Mouse (Mus musculus) stomach, embryonic 15.5 days (tissue): ENCODE data around the gene Ptprn. TPM values are rescaled to one million over a fixed set of nuclear protein-coding genes. Genes with fewer than 3 reads are reported as not detected.

ENCODE experiments used
- ATAC-seq: fragments of 200-750 bp; cut with Nextera tagmentation; 2 replicates; pipeline ENCODE4 v1.8.0; 2017; ENCODE audit warnings: low read depth, moderate number of reproducible peaks, moderate TSS enrichment; ENCODE audit not compliant: insufficient read depth, low FRiP score
- H3K27ac ChIP-seq: fragments of 300-500 bp; sonication (generic); 2 replicates; pipeline ENCODE4 v1.5.1; 2015; ENCODE audit warnings: mild to moderate bottlenecking, inconsistent platforms
- H3K27me3 ChIP-seq: fragments of 300-500 bp; sonication (generic); replicated peaks from 2 replicates; pipeline ENCODE4 v1.6.1; 2015; ENCODE audit warnings: inconsistent platforms
- H3K36me3 ChIP-seq: fragments of 300-500 bp; sonication (generic); 2 replicates; pipeline ENCODE4 v1.6.1; 2015; ENCODE audit warnings: inconsistent platforms
- H3K4me1 ChIP-seq: fragments of 300-500 bp; sonication (generic); 2 replicates; pipeline ENCODE4 v1.6.1; 2015; ENCODE audit warnings: inconsistent platforms
- H3K4me2 ChIP-seq: fragments of 300-500 bp; sonication (generic); 2 replicates; pipeline ENCODE4 v1.6.1; 2015; ENCODE audit warnings: mild to moderate bottlenecking, inconsistent platforms
- H3K4me3 ChIP-seq: fragments of 300-500 bp; sonication (generic); replicated peaks from 2 replicates; pipeline ENCODE4 v1.5.1; 2015; ENCODE audit warnings: inconsistent platforms
- H3K9ac ChIP-seq: fragments of 300-500 bp; sonication (generic); 2 replicates; pipeline ENCODE4 v1.6.1; 2015; ENCODE audit warnings: inconsistent platforms
- H3K9me3 ChIP-seq: fragments of 300-500 bp; sonication (generic); 2 replicates; pipeline ENCODE4 v1.6.1; 2016; ENCODE audit warnings: inconsistent platforms
- WGBS: fragments of 180-500 bp; shearing (Covaris S2); methylation state at CpG from one replicate; pipeline ENCODE4 v1.1.7; 2015; 5-methylcytosine and 5-hydroxymethylcytosine counted together
- polyA plus RNA-seq: library from polyadenylated mRNA; unstranded; fragments of >200 nt; fragmentation: Nextera tagmentation; extraction: Ambion mirVana; gene quantifications from 2 replicates; pipeline ENCODE4 v1.2.1, GENCODE M21; 2015

Ptprn gene
- polyA plus RNA-seq, 1 experiment from 2014 or later = 2.8 TPM

GRCm38 (mm10) chr1:75231664-75232152, 32.6 kb downstream of the Ptprn start, which contains the start of gene A630095N17Rik:
Gene A630095N17Rik, minus strand, starts transcription at chr1:75232102.
- 67% methylated on average over 5 of the region's 5 CpGs for WGBS
- H3K36me3 ChIP-seq = no peaks in the 10 kb centered on the region
- H3K9ac ChIP-seq = no peak within 1 kb of the TSS
- no peak within 1 kb of the TSS for H3K4me3 ChIP-seq
- no peaks in the 10 kb centered on the region for H3K27me3 ChIP-seq
- no peaks in the 10 kb centered on the region for H3K9me3 ChIP-seq
- H3K4me1 ChIP-seq = 0 out of 2 replicates have a peak, but pooled peaks cover 5% of the 10 kb centered on the region
- H3K27ac ChIP-seq = 0 out of 2 replicates have a peak within 1 kb of the TSS, but pooled peaks have one; percentile 1
- ATAC-seq = no peak
- H3K4me2 ChIP-seq = no peak within 1 kb of the TSS

GRCm38 (mm10) chr1:75231224-75231623, 33.1 kb downstream of the Ptprn start:
- no peak overlapping the region for H3K4me2 ChIP-seq
- H3K27me3 ChIP-seq = no peaks in the 10 kb centered on the region
- 71% methylated on average over 4 of the region's 4 CpGs for WGBS
- no peaks in the 10 kb centered on the region for H3K36me3 ChIP-seq
- no peak overlapping the region for H3K4me3 ChIP-seq
- 0 out of 2 replicates have a peak overlapping the region, but pooled peaks have one; percentile 1 for H3K27ac ChIP-seq
- H3K9ac ChIP-seq = no peak overlapping the region
- ATAC-seq = no peak
- H3K4me1 ChIP-seq = 0 out of 2 replicates have a peak, but pooled peaks cover 4% of the 10 kb centered on the region
- no peaks in the 10 kb centered on the region for H3K9me3 ChIP-seq

GRCm38 (mm10) chr1:75230335-75230994, 33.8 kb downstream of the Ptprn start:
- Histone ChIP-seq H3K36me3 (no peaks in the 10 kb centered on the region), H3K4me2 (no peak overlapping the region), H3K9ac (no peak overlapping the region), H3K27me3 (no peaks in the 10 kb centered on the region), H3K4me1 (0 out of 2 replicates have a peak, but pooled peaks cover 4% of the 10 kb centered on the region), H3K27ac (0 out of 2 replicates have a peak overlapping the region, but pooled peaks have one; percentile 1), H3K4me3 (no peak overlapping the region), H3K9me3 (no peaks in the 10 kb centered on the region)
- ATAC-seq = no peak; the same call in 1 of the 2 replicates
- WGBS = 64% methylated on average over 7 of the region's 7 CpGs

- Histone ChIP-seq H3K4me2 (no peak overlapping the region), H3K27me3 (no peaks in the 10 kb centered on the region), H3K4me3 (no peak overlapping the region), H3K4me1 (no peaks in the 10 kb centered on the region), H3K27ac (no peak overlapping the region), H3K36me3 (no peaks in the 10 kb centered on the region), H3K9ac (no peak overlapping the region), H3K9me3 (no peaks in the 10 kb centered on the region)
- ATAC-seq = no peak
- WGBS = 66% methylated on average over 4 of the region's 4 CpGs
Observed at GRCm38 (mm10) chr1:75229158-75229557, 35.1 kb downstream of the Ptprn start.

GRCm38 (mm10) chr1:75227653-75228052, 36.6 kb downstream of the Ptprn start:
- ATAC-seq = no peak
- H3K4me1 ChIP-seq = no peaks in the 10 kb centered on the region
- no peak overlapping the region for H3K4me3 ChIP-seq
- no peaks in the 10 kb centered on the region for H3K27me3 ChIP-seq
- H3K9ac ChIP-seq = no peak overlapping the region
- no peak overlapping the region for H3K4me2 ChIP-seq
- no peaks in the 10 kb centered on the region for H3K36me3 ChIP-seq
- H3K9me3 ChIP-seq = no peaks in the 10 kb centered on the region
- 73% methylated on average over 1 of the region's 1 CpGs for WGBS
- no peak overlapping the region for H3K27ac ChIP-seq

- peaks cover 4% of the 10 kb centered on the region; the same call in 1 of the 2 replicates for H3K27me3 ChIP-seq
- H3K4me2 ChIP-seq = no peak overlapping the region
- 65% methylated on average over 2 of the region's 2 CpGs for WGBS
- H3K9me3 ChIP-seq = no peaks in the 10 kb centered on the region
- H3K36me3 ChIP-seq = no peaks in the 10 kb centered on the region
- H3K4me3 ChIP-seq = no peak overlapping the region
- ATAC-seq = no peak
- no peak overlapping the region for H3K9ac ChIP-seq
- no peaks in the 10 kb centered on the region for H3K4me1 ChIP-seq
- no peak overlapping the region for H3K27ac ChIP-seq
Observed at GRCm38 (mm10) chr1:75226138-75226537, 38.2 kb downstream of the Ptprn start.

- Histone ChIP-seq H3K36me3 (no peaks in the 10 kb centered on the region), H3K4me2 (no peak overlapping the region), H3K9me3 (no peaks in the 10 kb centered on the region), H3K9ac (no peak overlapping the region), H3K4me3 (no peak overlapping the region), H3K4me1 (no peaks in the 10 kb centered on the region), H3K27me3 (peaks cover 9% of the 10 kb centered on the region), H3K27ac (no peak overlapping the region)
- 60% methylated on average over 3 of the region's 3 CpGs for WGBS
- ATAC-seq = no peak
Observed at GRCm38 (mm10) chr1:75225473-75225872, 38.8 kb downstream of the Ptprn start.

GRCm38 (mm10) chr1:75223532-75223931, 40.8 kb downstream of the Ptprn start:
- H3K4me1 ChIP-seq = peaks cover 6% of the 10 kb centered on the region
- H3K4me3 ChIP-seq = no peak overlapping the region
- H3K9me3 ChIP-seq = no peaks in the 10 kb centered on the region
- ATAC-seq = no peak
- WGBS = 57% methylated on average over 6 of the region's 6 CpGs
- H3K27me3 ChIP-seq = peaks cover 17% of the 10 kb centered on the region
- H3K9ac ChIP-seq = no peak overlapping the region
- no peaks in the 10 kb centered on the region for H3K36me3 ChIP-seq
- no peak overlapping the region for H3K27ac ChIP-seq
- no peak overlapping the region for H3K4me2 ChIP-seq

- no peak for ATAC-seq
- Histone ChIP-seq H3K36me3 (no peaks in the 10 kb centered on the region), H3K9ac (no peak overlapping the region), H3K4me3 (no peak overlapping the region), H3K27ac (no peak overlapping the region), H3K4me2 (no peak overlapping the region), H3K27me3 (peaks cover 17% of the 10 kb centered on the region), H3K9me3 (no peaks in the 10 kb centered on the region), H3K4me1 (peaks cover 10% of the 10 kb centered on the region)
- 77% methylated on average over 6 of the region's 6 CpGs for WGBS
Observed at GRCm38 (mm10) chr1:75222926-75223325, 41.4 kb downstream of the Ptprn start.

GRCm38 (mm10) chr1:75221538-75221937, 42.8 kb downstream of the Ptprn start:
- Histone ChIP-seq H3K4me3 (no peak overlapping the region), H3K9me3 (no peaks in the 10 kb centered on the region), H3K9ac (no peak overlapping the region), H3K27me3 (peaks cover 17% of the 10 kb centered on the region), H3K27ac (no peak overlapping the region), H3K4me1 (peaks cover 10% of the 10 kb centered on the region), H3K36me3 (no peaks in the 10 kb centered on the region), H3K4me2 (no peak overlapping the region)
- ATAC-seq = no peak
- WGBS = 74% methylated on average over 3 of the region's 3 CpGs

- H3K4me2 ChIP-seq = peak within 1 kb of the TSS; percentile 98
- peak within 1 kb of the TSS; percentile 56 for H3K4me3 ChIP-seq
- peaks cover 17% of the 10 kb centered on the region for H3K27me3 ChIP-seq
- under 1% methylated on average over 34 of the region's 34 CpGs for WGBS
- 0 out of 2 replicates have a peak, but pooled peaks cover 3% of the 10 kb centered on the region for H3K36me3 ChIP-seq
- peak within 1 kb of the TSS; percentile 63 for H3K27ac ChIP-seq
- peaks cover 12% of the 10 kb centered on the region for H3K4me1 ChIP-seq
- ATAC-seq = no peak
- H3K9ac ChIP-seq = peak within 1 kb of the TSS; percentile 35
- H3K9me3 ChIP-seq = no peaks in the 10 kb centered on the region
Observed at GRCm38 (mm10) chr1:75219531-75219930, 44.8 kb downstream of the Ptprn start, which contains the start of gene Tuba4a. Gene Tuba4a, minus strand, starts transcription at chr1:75219865.

GRCm38 (mm10) chr1:75219078-75219477, 45.2 kb downstream of the Ptprn start:
- Histone ChIP-seq H3K9me3 (no peaks in the 10 kb centered on the region), H3K9ac (peak overlapping the region; percentile 35), H3K27me3 (peaks cover 17% of the 10 kb centered on the region), H3K4me1 (peaks cover 12% of the 10 kb centered on the region), H3K4me3 (peak overlapping the region; percentile 56), H3K27ac (peak overlapping the region; percentile 63), H3K36me3 (0 out of 2 replicates have a peak, but pooled peaks cover 3% of the 10 kb centered on the region), H3K4me2 (peak overlapping the region; percentile 98)
- peak; percentile 90 for ATAC-seq
- WGBS = under 1% methylated on average over 24 of the region's 24 CpGs
